Comparison of ENCODE assay signal across 14 mouse cellular contexts in genomic region chr5:29854376-29854775, GRCm38 (mm10).
DNase-seq lines count a peak whose midpoint lies in the region; ATAC-seq and TF ChIP-seq lines count a peak whose summit lies in the region.
"Had no signal": no experiment of that assay in that cellular context is flagged by ENCODE, and none has a peak within 500 bp of the region (broad histone marks: within the 10 kb centered on the region; RNA-seq: fewer than 3 reads in every experiment).

No protein-coding gene starts in this region.

- no peak for TF ChIP-seq RAD21 in CH12.LX (IDR thresholded peaks at IDR 0.05; ENCODE audit: low read depth, low read length)

- dilution Hi-C loops in CH12.LX (cut with MboI; ENCODE audit: extremely low pct_ligation_motif_present, extremely low pct_unique_long_range_greater_than_20kb, low sequenced_read_pairs) = no loop called here

- WGBS in hindbrain, embryonic 16.5 days = 81% methylated on average over 5 of the region's 5 CpGs

- TF ChIP-seq POLR2A in CH12.LX (IDR thresholded peaks at IDR 0.05; ENCODE audit: low read depth, low read length) = no peak

- no peaks in the 10 kb centered on the region for H3K9me3 ChIP-seq in CH12.LX (replicated peaks; ENCODE audit: low read length)
- H3K9me3 ChIP-seq in hindbrain, embryonic 16.5 days (ENCODE audit: control insufficient read depth, low read length) = no peaks in the 10 kb centered on the region
- H3K9me3 ChIP-seq: heart, embryonic 15.5 days; limb, embryonic 15.5 days; midbrain, embryonic 10.5 days; neural tube, embryonic 12.5 days had no signal

- H3K4me2 ChIP-seq in CH12.LX (ENCODE audit: insufficient read depth, low read depth, poor library complexity, severe bottlenecking) = no peak overlapping the region
- H3K4me2 ChIP-seq in hindbrain, embryonic 16.5 days (ENCODE audit: low read length) = no peak overlapping the region
- H3K4me2 ChIP-seq: heart, embryonic 15.5 days; limb, embryonic 15.5 days; neural tube, embryonic 12.5 days had no signal

- H3K36me3 ChIP-seq in CH12.LX (replicated peaks in 1 of 2; ENCODE audit: control insufficient read depth in 1 of 2, insufficient read depth in 1 of 2, low read length in 1 of 2) = no peaks in the 10 kb centered on the region
- H3K36me3 ChIP-seq in hindbrain, embryonic 16.5 days (ENCODE audit: control insufficient read depth, insufficient read depth, low read length) = no peaks in the 10 kb centered on the region
- H3K36me3 ChIP-seq: heart, embryonic 15.5 days; limb, embryonic 15.5 days; midbrain, embryonic 10.5 days; neural tube, embryonic 12.5 days had no signal

- in situ Hi-C loops in CH12.LX (cut with MboI; ENCODE audit: low pct_ligation_motif_present, low pct_unique_long_range_greater_than_20kb, low sequenced_read_pairs) = no loop called here

- TF ChIP-seq CTCF in CH12.LX (conservative IDR thresholded peaks at IDR 0.05 in 1 of 2, IDR thresholded peaks at IDR 0.05 in 1 of 2; ENCODE audit: low read depth in 2 of 2, low read length in 2 of 2) = no peak

- no peak overlapping the region for H3K4me3 ChIP-seq in CH12.LX (replicated peaks in 1 of 3; ENCODE audit: low read depth in 2 of 3, low read length in 2 of 3, poor library complexity in 1 of 3)
- no peak overlapping the region for H3K4me3 ChIP-seq in brown adipose tissue, adult 24 weeks (ENCODE audit: insufficient read depth, low read depth, low read length)
- H3K4me3 ChIP-seq in hindbrain, embryonic 16.5 days (ENCODE audit: low read length) = no peak overlapping the region
- H3K4me3 ChIP-seq: heart, embryonic 15.5 days; limb, embryonic 15.5 days; midbrain, embryonic 10.5 days; neural tube, embryonic 12.5 days had no signal

- H3K4me1 ChIP-seq in CH12.LX (ENCODE audit: control insufficient read depth in 1 of 2, insufficient read depth in 2 of 2) = peaks cover 15 to 29% of the 10 kb centered on the region in 2 experiments
- H3K4me1 ChIP-seq in brown adipose tissue, adult 24 weeks (ENCODE audit: control insufficient read depth, insufficient read depth, insufficient read length, low read length) = peaks cover 5% of the 10 kb centered on the region; the same call in 1 of the 2 replicates
- no peaks in the 10 kb centered on the region for H3K4me1 ChIP-seq in hindbrain, embryonic 16.5 days (ENCODE audit: control insufficient read depth, insufficient read depth, low read depth, low read length)
- H3K4me1 ChIP-seq: heart, embryonic 15.5 days; limb, embryonic 15.5 days; midbrain, embryonic 10.5 days; neural tube, embryonic 12.5 days had no signal

- no peaks in the 10 kb centered on the region for H3K27me3 ChIP-seq in CH12.LX (replicated peaks)
- H3K27me3 ChIP-seq in hindbrain, embryonic 16.5 days (replicated peaks; ENCODE audit: control insufficient read depth, insufficient read depth, low read length) = no peaks in the 10 kb centered on the region
- H3K27me3 ChIP-seq: heart, embryonic 15.5 days; limb, embryonic 15.5 days; neural tube, embryonic 12.5 days had no signal

- peak; percentile 35 for DNase-seq in layer of hippocampus, adult 11-12 months (ENCODE audit: low spot score)
- no peak for DNase-seq in layer of hippocampus, adult 9-10 months (ENCODE audit: low spot score)
- peak; percentile 51 for DNase-seq in CH12.LX (ENCODE audit: extremely low read depth)
- DNase-seq in yolk sac, embryonic 10.5 days (ENCODE audit: low spot score) = no peak
- DNase-seq: cerebellum, adult 2 months; embryo, embryonic 11 days; kidney, postnatal 10 days had no signal

- 0 out of 2 replicates have a peak, but pooled peaks have one; percentile 53 for ATAC-seq in monocyte, adult 5-6 weeks (replicated peaks; ENCODE audit: insufficient number of reproducible peaks, low FRiP score, low TSS enrichment, poor library complexity, severe bottlenecking)
- ATAC-seq in hindbrain, embryonic 16.5 days = no peak

- H3K79me2 ChIP-seq in CH12.LX (replicated peaks; ENCODE audit: control insufficient read depth, extremely low read depth, insufficient read depth, poor library complexity, severe bottlenecking) = no peaks in the 10 kb centered on the region

- no peak overlapping the region for H3K9ac ChIP-seq in CH12.LX (ENCODE audit: insufficient read depth, low read depth)
- no peak overlapping the region for H3K9ac ChIP-seq in hindbrain, embryonic 16.5 days (ENCODE audit: low read depth, low read length)
- H3K9ac ChIP-seq: heart, embryonic 15.5 days; limb, embryonic 15.5 days; neural tube, embryonic 12.5 days had no signal

- H3K27ac ChIP-seq in CH12.LX (ENCODE audit: insufficient read depth, low read depth) = no peak overlapping the region
- peak overlapping the region; percentile 48 for H3K27ac ChIP-seq in brown adipose tissue, adult 24 weeks (replicated peaks; ENCODE audit: low read depth, low read length)
- no peak overlapping the region for H3K27ac ChIP-seq in hindbrain, embryonic 16.5 days (ENCODE audit: low read depth, low read length)
- H3K27ac ChIP-seq: heart, embryonic 15.5 days; limb, embryonic 15.5 days; midbrain, embryonic 10.5 days; neural tube, embryonic 12.5 days had no signal

- peak; percentile 25; the same call in 1 of the 2 replicates for TF ChIP-seq EP300 in CH12.LX (IDR thresholded peaks at IDR 0.05; ENCODE audit: low read length)

TF ChIP-seq in CH12.LX, 34 proteins besides CTCF, POLR2A, EP300 and RAD21:
- TF ChIP-seq HCFC1 (IDR thresholded peaks at IDR 0.05; ENCODE audit: low read depth, low read length) = no peak
- no peak for TF ChIP-seq POLR2AphosphoS2 (IDR thresholded peaks at IDR 0.05; ENCODE audit: low read depth, low read length)
- 0 out of 2 replicates have a peak, but pooled peaks have one; percentile 16 for TF ChIP-seq TCF12 (IDR thresholded peaks at IDR 0.05; ENCODE audit: low read depth, low read length)
- TF ChIP-seq BHLHE40 (IDR thresholded peaks at IDR 0.05; ENCODE audit: low read depth, low read length) = peak; percentile 43; the same call in 1 of the 2 replicates

Comparison
In these comparisons a context has a peak if more than half of its experiments do, and no peak if none do; other contexts are left out.
1. DNase-seq: peak in layer of hippocampus, adult 11-12 months (single experiment) and CH12.LX (single experiment); none in layer of hippocampus, adult 9-10 months (single experiment) and yolk sac, embryonic 10.5 days (single experiment).